Mouse (Mus musculus): ENCODE results near the gene Mtap. TPM values are rescaled to one million over a fixed set of nuclear protein-coding genes. Genes with fewer than 3 reads are reported as not detected.

Mtap gene
- total RNA-seq (2023; ENCODE audit: inconsistent age), result 24.9 to 29.2 TPM (median 26.4 TPM) in 4 replicates

DNA sequence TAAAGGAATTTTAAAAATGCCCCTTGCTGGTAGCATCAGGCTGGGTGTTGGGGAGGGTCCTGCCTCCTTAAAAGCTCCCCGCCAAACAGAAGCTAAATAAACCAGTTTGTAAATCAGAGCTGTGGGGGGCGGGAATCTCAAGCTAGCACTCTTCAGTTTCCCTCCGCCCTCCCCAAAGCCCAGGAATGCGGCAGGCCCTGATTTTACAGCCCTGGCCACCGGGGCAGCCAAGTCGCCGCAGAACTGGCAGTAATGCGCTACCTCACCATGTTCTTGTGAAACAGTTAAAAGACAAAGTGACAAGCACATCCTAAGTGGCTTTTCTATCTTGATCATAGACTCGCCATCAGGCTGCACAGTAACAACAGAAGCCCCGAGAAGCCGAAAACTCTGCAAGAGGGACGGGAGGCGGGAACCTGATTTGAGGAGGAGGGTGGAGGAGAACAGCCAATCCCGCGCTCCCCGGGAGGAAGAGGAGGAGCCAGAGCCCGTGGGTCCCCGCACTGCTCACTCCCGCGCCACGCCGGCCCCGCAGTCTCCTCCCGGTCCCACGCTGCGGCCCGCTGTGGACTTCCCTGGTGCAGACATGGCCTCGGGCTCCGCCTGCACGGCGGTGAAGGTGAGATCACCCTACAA lies at the start of gene Mtap:
Mtap (plus strand) TSS at position 217 of the 636 bp plus-strand sequence.

Other genes starting within 250 kb of the Mtap start
- not detected in 4 replicates for gene Cdkn2a, start 157.5 kb downstream of the Mtap start, total RNA-seq (2023; ENCODE audit: inconsistent age)
- not detected in 4 replicates for gene Cdkn2b, start 173.9 kb downstream of the Mtap start, total RNA-seq (2023; ENCODE audit: inconsistent age)

Measured in B cell, adult (primary cell).